Mouse (Mus musculus) duodenum, adult 2 months (tissue): ENCODE results near the gene Pex11a. TPM values are rescaled to one million over a fixed set of nuclear protein-coding genes. Genes with fewer than 3 reads are reported as not detected.

Source experiments
- polyA plus RNA-seq: library from polyadenylated mRNA; depleted of rRNA; stranded (reverse); fragments of >200 nt; gene quantifications from 2 replicates; pipeline ENCODE4 v1.2.3, GENCODE M21; 2012; ENCODE audit warnings: low replicate concordance; rRNA removed

The Pex11a gene
- polyA plus RNA-seq, result 18.6 and 25.4 TPM in 2 replicates

DNA sequence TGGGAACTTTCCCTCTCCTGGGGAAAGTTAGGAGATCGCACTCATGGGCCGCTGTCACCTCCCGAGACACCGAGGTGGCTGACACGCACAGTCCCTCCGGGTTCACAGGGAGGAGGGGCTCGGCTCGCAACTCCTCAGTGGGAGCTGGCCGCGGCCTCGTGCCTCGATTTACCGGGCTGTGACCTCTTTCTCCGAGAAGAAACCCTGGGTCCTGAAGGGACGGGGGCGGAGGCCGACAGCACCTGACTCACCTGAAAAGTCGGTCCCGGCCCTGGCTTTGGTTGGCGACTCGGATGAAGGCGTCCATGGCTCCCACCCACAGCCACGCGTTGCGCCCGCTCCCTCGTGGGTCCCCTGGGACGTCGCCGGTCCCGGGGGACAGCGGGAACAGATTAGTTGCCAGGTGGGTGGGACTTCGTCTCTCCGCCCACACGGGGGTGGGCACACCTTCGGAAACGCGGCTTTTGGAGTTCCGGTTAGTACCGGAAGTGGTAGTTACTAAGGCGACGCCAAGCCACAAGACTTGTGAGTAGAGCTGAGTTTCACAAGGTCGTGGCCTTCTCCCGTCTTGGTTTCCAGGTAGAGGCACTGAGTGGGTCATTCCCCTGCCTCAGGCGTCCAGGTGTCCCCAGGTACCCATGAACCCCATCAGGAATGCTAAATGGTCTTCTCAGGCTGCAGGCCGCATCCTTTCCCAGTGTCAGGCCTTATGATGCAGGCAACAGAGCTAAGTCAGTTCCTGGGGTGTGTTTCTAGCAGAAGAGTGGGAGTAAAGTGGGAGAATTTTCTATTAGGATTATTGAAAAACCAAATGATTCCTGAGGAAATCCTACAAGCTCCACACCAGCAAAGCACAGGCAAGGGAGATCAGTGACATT lies at the start of gene Pex11a, which contains the start of gene Wdr93:
Gene Pex11a, minus strand, starts transcription at position 473 of the 878 bp plus-strand sequence.
Gene Wdr93, plus strand, starts transcription at position 505 of the 878 bp plus-strand sequence.

DNA sequence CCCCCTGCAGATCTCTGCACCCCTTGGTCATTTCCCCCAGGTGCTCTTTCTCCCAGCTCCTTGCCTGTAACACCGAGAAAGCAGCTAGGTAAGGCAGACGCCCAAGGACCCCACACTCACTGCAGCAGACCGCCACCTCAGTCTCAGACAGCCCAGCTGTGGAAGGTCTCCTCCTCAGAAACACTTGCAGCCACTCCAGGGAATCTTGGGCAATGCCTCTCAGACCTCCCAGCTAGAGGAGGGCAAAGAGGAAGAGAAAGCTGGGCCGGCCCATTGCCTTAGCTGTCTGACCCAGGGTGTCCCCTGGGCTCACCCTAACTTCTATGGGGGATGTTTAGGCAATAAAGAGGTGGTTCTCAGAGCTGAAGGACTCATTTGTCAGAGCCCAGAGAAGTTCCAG lies 10.3 kb downstream of the Pex11a start, which contains the start of gene Plin1:
Gene Plin1, minus strand, starts transcription at position 282 of the 400 bp plus-strand sequence.

DNA sequence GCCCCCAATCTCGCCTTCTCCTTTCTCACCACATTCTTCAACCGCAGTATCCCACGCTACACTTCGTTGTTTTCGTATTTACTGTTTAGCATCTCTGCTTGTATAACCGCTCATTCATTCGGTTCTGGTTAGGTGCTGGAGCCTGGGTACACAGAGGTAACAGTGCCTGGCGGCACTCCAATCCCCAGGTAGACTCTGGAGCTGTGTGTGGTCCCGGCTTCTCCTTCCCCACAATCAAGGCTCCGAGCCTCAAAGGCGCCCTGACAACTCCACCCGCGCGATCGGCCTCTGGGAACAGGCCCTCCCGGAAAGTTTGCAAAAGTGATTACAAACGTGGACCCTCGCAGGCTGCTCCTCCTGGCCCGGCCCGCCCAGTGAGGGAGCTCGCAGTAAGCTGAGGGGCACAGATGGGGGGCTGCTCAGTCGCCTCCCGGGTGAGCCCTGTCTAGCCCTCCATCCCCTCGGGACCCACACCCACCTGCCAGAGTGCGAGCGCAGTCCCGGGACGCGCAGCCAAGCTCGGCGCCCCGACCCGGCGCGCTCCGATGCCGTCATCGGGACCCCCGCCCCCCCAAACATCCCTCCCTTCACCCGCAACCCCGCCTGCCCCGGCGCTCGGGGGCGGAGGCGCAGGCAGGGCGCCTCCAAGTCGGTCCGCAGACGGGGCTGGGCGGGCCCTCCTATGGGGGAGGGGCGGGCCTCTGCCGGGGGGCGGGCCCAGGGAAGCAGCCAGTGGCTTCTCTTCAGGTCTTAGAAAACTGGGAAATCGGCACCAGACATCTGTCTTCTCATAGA lies 27.5 kb downstream of the Pex11a start, which contains the start of gene Kif7:
Gene Kif7, minus strand, starts transcription at position 534 of the 795 bp plus-strand sequence.

Other genes starting within 250 kb of the Pex11a start
- gene Rhcg, start 125.5 kb downstream of the Pex11a start, polyA plus RNA-seq, result 0.06 TPM in 1 of 2 replicates, not detected in the other
- gene Ticrr, start 82.9 kb downstream of the Pex11a start, polyA plus RNA-seq, result 0.57 and 1.9 TPM in 2 replicates
- gene Kif7, start 27.4 kb downstream of the Pex11a start, polyA plus RNA-seq, result 0.51 and 0.75 TPM in 2 replicates
- 1.2 and 32.3 TPM in 2 replicates for gene Plin1, start 10.2 kb downstream of the Pex11a start, polyA plus RNA-seq
- 0.13 and 0.26 TPM in 2 replicates for gene Wdr93, start within 50 bp of the Pex11a start, polyA plus RNA-seq
- gene Mesp1, start 50.7 kb upstream of the Pex11a start, polyA plus RNA-seq, result 0.84 and 1.4 TPM in 2 replicates
- gene Mesp2, start 67.6 kb upstream of the Pex11a start, polyA plus RNA-seq, result 0.55 and 1.1 TPM in 2 replicates
- gene Anpep, start 117.9 kb upstream of the Pex11a start, polyA plus RNA-seq, result 1,254 and 9,216 TPM in 2 replicates
- gene Ap3s2, start 177.5 kb upstream of the Pex11a start, polyA plus RNA-seq, result 10.9 and 11.5 TPM in 2 replicates
- gene Arpin, start 192.2 kb upstream of the Pex11a start, polyA plus RNA-seq, result 19.8 and 20.5 TPM in 2 replicates